Mouse (Mus musculus) liver, postnatal 0 days (tissue): ENCODE measurements at regions not wholly inside any gene's neighbourhood (a gene's known extent, or its start where the extent isn't known, plus 50 kb on each side); places are given as distances from the start of the nearest gene placed in this dataset.

Source experiments
- ATAC-seq: fragments of 200-750 bp; cut with Nextera tagmentation; 2 replicates; pipeline ENCODE4 v1.8.0; 2017; ENCODE audit warnings: mild to moderate bottlenecking, moderate library complexity
- DNase-seq: peaks from one replicate; pipeline ENCODE4 v3.0.0-alpha.2; 2016
- H3K27ac ChIP-seq: fragments of 300-500 bp; sonication (generic); 2 replicates; pipeline ENCODE4 v1.5.1; 2014; ENCODE audit warnings: antibody characterized with exemption, moderate library complexity, mild to moderate bottlenecking, low read depth
- H3K27me3 ChIP-seq: fragments of 300-500 bp; sonication (generic); 2 replicates; pipeline ENCODE4 v1.6.1; 2014; ENCODE audit warnings: low read length, control low read depth, mixed read lengths; ENCODE audit not compliant: insufficient read depth
- H3K36me3 ChIP-seq: fragments of 300-500 bp; sonication (generic); replicated peaks from 2 replicates; pipeline ENCODE4 v1.6.1; 2014; ENCODE audit warnings: mild to moderate bottlenecking, control low read depth, low read length, moderate library complexity, mixed read lengths; ENCODE audit not compliant: insufficient read depth
- H3K4me1 ChIP-seq: fragments of 300-500 bp; sonication (generic); 2 replicates; pipeline ENCODE4 v1.6.1; 2014; ENCODE audit warnings: antibody characterized with exemption, mild to moderate bottlenecking, control low read depth; ENCODE audit not compliant: insufficient read depth
- H3K4me2 ChIP-seq: fragments of 300-500 bp; sonication (generic); 2 replicates; pipeline ENCODE4 v1.6.1; 2014; ENCODE audit warnings: low read depth, mild to moderate bottlenecking, low read length, moderate library complexity, mixed read lengths
- H3K4me3 ChIP-seq: fragments of 300-500 bp; sonication (generic); 2 replicates; pipeline ENCODE4 v1.5.1; 2014; ENCODE audit warnings: low read depth, low read length
- H3K9ac ChIP-seq: fragments of 300-500 bp; sonication (generic); replicated peaks from 2 replicates; pipeline ENCODE4 v1.6.1; 2014; ENCODE audit warnings: mild to moderate bottlenecking, moderate library complexity
- H3K9me3 ChIP-seq: fragments of 300-500 bp; sonication (generic); 2 replicates; pipeline ENCODE4 v1.6.1; 2016; ENCODE audit warnings: mild to moderate bottlenecking, control low read depth, low read length, mixed read lengths
- CTCF ChIP-seq: sonication (generic); IDR thresholded peaks from 2 replicates; pipeline ENCODE4 v1.5.1; 2016; ENCODE audit warnings: antibody characterized with exemption, low read depth
- EP300 ChIP-seq: IDR thresholded peaks from 2 replicates; pipeline ENCODE4 v1.6.1; 2016; ENCODE audit warnings: antibody characterized with exemption, low read depth, mild to moderate bottlenecking
- WGBS: fragments of 180-500 bp; shearing (Covaris S2); extraction: QIAGEN DNeasy Blood & Tissue Kit; methylation state at CpG from one replicate; pipeline ENCODE4 v1.1.7; 2014; ENCODE audit not compliant: insufficient replicate concordance; 5-methylcytosine and 5-hydroxymethylcytosine counted together

DNA sequence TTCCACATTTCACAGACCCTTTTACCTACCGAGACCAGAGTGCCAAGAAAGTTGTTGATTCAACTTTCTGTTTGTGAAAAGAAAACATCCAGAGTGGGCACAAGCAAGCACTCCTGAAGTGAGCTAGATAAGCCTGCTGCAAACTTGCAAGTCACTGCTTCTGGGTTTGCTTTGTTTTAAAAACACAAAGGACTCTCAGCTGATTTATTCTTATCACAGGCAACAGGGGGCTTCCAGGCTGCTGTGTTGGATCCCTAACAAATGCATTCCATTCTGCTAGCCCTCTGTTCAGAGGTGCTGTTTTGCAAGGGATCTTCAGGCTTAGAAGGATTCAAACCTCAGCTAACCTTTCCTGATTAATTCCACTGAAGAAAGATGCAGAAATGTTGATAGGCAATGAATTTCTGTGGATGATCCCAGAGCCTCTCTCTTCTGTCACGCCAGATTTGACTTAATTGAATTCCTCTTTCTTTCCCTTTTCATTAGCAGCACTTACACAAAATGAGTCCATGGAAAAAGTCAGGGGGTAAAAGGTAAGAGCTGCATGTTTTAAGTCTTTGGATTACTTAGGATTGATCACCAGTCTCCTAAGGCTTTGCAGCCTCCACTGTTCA, 103.7 kb upstream of the Col8a1 start:
- no peaks in the 10 kb centered on the region for H3K4me1 ChIP-seq
- H3K9me3 ChIP-seq, result no peaks in the 10 kb centered on the region
- ATAC-seq, result no peak
- no peak overlapping the region for H3K4me3 ChIP-seq
- no peak for TF ChIP-seq EP300
- no peak for TF ChIP-seq CTCF
- DNase-seq, result no peak
- H3K4me2 ChIP-seq, result no peak overlapping the region
- H3K27me3 ChIP-seq, result no peaks in the 10 kb centered on the region
- no peaks in the 10 kb centered on the region for H3K36me3 ChIP-seq
- H3K9ac ChIP-seq, result no peak overlapping the region
- H3K27ac ChIP-seq, result no peak overlapping the region
- WGBS, result 13% methylated on average over 2 of the region's 2 CpGs

DNA sequence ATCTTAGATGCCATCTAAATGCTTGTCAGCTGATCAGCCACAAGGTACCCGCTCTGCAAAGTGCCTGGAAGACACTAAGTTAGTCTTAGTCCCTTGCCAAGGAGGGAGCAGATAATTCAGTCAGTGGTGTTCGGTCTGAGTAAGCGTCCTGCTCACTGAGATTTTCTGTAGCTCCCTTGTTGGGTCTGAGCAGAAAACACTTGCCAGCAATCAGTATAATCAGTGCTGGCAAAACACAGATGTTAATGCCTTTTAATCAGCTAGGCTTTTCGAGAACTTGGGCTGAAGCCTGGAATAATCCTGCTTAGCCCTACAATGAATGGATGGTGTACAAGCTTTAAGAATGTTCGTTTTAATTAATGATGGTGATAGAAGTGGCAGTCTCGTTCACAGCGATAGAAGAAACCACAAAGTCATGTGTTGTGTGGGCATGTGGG, 104.2 kb upstream of the Col8a1 start:
- Histone ChIP-seq H3K9ac (no peak overlapping the region), H3K9me3 (no peaks in the 10 kb centered on the region), H3K4me3 (no peak overlapping the region), H3K4me2 (no peak overlapping the region), H3K4me1 (no peaks in the 10 kb centered on the region), H3K36me3 (no peaks in the 10 kb centered on the region), H3K27ac (no peak overlapping the region), H3K27me3 (no peaks in the 10 kb centered on the region)
- ATAC-seq (no peak), DNase-seq (no peak)
- WGBS, result 20% methylated on average over 7 of the region's 7 CpGs
- TF ChIP-seq EP300 (no peak), CTCF (no peak)

DNA sequence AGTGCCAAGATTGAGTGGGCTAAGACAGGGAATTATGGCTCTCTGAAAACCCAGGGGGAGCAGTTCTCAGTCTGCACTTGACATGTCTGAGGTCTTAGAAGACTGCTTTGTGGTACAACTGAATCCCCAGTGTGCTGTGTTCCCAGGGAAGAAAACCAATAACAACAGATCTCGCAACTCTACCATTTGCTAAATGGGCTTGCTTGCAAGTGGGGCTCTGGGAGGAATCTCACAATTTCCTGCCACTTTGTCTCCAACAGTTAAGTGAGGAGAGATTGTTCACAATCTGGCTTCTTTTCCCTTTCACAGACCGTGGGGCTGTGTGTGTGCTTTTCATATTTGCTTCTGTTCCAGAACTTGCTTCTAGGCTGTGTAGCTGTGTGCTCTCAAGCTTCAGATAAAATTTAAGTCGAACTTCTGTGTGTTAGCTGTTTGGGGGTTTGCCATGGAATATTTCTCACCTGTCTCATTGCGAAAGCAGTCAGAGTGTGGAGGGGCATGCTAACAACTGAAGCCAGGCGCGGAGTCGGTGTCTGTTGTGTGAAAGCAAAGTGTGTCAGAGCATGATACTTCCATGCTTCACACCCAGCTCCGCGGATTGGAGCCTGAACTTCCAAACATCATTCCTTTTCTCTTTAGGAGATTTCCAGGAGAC, 108.8 kb upstream of the Col8a1 start:
- no peaks in the 10 kb centered on the region for H3K36me3 ChIP-seq
- H3K27me3 ChIP-seq, result no peaks in the 10 kb centered on the region
- no peak for DNase-seq
- no peak for ATAC-seq
- no peak overlapping the region for H3K9ac ChIP-seq
- H3K9me3 ChIP-seq, result no peaks in the 10 kb centered on the region
- H3K4me1 ChIP-seq, result no peaks in the 10 kb centered on the region
- no peak overlapping the region for H3K27ac ChIP-seq
- no peak overlapping the region for H3K4me3 ChIP-seq
- TF ChIP-seq CTCF (no peak), EP300 (no peak)
- WGBS, result 73% methylated on average over 9 of the region's 9 CpGs
- no peak overlapping the region for H3K4me2 ChIP-seq

DNA sequence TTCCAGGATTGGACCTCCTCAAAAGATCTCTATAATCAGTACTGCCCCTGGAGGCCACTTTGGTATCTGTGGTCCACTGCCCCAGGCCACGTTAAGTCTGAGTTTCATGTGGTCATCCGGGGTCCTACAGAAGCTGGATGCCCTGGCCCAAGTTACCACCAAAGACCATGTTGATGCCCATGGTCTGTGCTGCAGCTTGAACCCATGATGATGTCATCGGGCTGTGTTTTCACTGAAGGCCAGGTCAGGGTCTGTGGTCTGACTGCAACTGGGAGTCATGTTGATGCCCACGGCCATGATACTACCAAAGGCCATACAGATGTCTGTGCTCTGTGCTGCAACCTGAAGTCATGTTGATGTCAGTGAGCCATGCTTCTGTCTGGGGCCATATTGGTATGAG, 122.3 kb upstream of the Col8a1 start:
- no peak overlapping the region for H3K4me2 ChIP-seq
- H3K27ac ChIP-seq, result no peak overlapping the region
- H3K4me3 ChIP-seq, result no peak overlapping the region
- H3K36me3 ChIP-seq, result no peaks in the 10 kb centered on the region
- no peaks in the 10 kb centered on the region for H3K9me3 ChIP-seq
- H3K4me1 ChIP-seq, result no peaks in the 10 kb centered on the region
- ATAC-seq (no peak), DNase-seq (no peak)
- WGBS, result 78% methylated on average over 4 of the region's 4 CpGs
- H3K27me3 ChIP-seq, result no peaks in the 10 kb centered on the region
- no peak for TF ChIP-seq CTCF
- TF ChIP-seq EP300, result no peak
- no peak overlapping the region for H3K9ac ChIP-seq

DNA sequence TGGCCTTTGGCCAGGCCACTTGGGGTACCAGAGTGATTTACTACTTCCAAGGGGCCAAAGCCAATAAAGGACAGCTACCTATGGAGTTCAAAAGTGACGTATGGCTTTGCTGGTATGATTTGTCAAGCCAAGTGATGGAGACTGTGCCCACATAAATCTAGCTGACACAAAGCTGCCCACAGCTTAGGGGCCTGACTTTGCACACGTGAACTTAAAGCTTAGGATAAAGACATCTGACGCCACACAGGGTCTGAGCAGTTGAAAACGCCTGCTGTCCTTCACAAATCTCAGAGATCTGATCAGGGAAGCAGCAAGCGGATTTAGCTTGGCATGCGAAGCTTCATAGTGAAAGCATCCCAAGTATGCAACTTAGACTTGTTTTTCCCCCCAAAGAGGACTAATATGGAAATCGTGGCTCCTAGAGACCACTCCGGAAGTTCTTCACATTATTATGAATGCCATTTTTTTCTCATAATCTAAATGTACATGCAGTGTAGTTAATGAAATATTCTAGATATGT, 127.1 kb upstream of the Col8a1 start:
- H3K9me3 ChIP-seq, result no peaks in the 10 kb centered on the region
- H3K4me2 ChIP-seq, result no peak overlapping the region
- no peaks in the 10 kb centered on the region for H3K4me1 ChIP-seq
- no peak overlapping the region for H3K4me3 ChIP-seq
- H3K27me3 ChIP-seq, result no peaks in the 10 kb centered on the region
- H3K36me3 ChIP-seq, result no peaks in the 10 kb centered on the region
- H3K27ac ChIP-seq, result no peak overlapping the region
- TF ChIP-seq CTCF, result no peak
- no peak for TF ChIP-seq EP300
- H3K9ac ChIP-seq, result no peak overlapping the region
- no peak for DNase-seq
- 70% methylated on average over 8 of the region's 8 CpGs for WGBS
- no peak for ATAC-seq

DNA sequence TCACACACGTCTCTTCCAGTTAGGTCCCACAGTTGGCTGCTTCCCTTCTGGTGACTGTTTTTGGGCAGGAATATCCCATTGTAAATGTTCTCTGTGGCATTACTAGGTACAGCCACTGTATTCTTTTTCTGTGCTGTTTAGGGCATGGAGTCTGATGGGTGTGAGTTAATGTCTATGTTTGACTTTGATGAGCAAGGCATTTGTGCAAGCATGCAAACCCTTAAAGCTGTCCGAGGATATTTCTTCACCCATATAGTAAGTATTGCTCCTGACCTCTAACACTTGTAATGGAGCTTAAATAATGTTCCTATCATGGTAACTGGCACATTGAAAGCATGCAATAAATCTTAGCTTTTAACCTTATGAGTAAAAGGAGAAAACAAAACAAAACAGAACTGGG, 133.6 kb upstream of the Col8a1 start:
- Histone ChIP-seq H3K36me3 (no peaks in the 10 kb centered on the region), H3K4me2 (no peak overlapping the region), H3K4me3 (no peak overlapping the region), H3K9ac (no peak overlapping the region), H3K9me3 (no peaks in the 10 kb centered on the region), H3K4me1 (no peaks in the 10 kb centered on the region), H3K27me3 (no peaks in the 10 kb centered on the region), H3K27ac (no peak overlapping the region)
- ATAC-seq, result no peak
- 74% methylated on average over 2 of the region's 2 CpGs for WGBS
- no peak for DNase-seq
- no peak for TF ChIP-seq EP300
- no peak for TF ChIP-seq CTCF
